Mouse (Mus musculus) layer of hippocampus, postnatal 10 days (tissue): Measurements from ENCODE around the gene Ucn2. TPM values are rescaled to one million over a fixed set of nuclear protein-coding genes. Genes with fewer than 3 reads are reported as not detected.
A peak's percentile ranks its signal among the peaks of the same experiment; 100 is the strongest.

Experiments used
- DNase-seq, 2 experiments: peaks; one replicate each; pipeline ENCODE4 v3.0.0; 2021; ENCODE audit warnings: low spot score in 2 of 2
- total RNA-seq, 2 experiments: library from RNA; stranded (reverse); gene quantifications; 2 replicates each; pipeline ENCODE4 v1.2.3; 2021

Ucn2 gene
- total RNA-seq, 2 experiments from 2014 or later, result 0.41 TPM; not detected in 1

GRCm38 (mm10) chr9:108991428-108992084, 5.7 kb downstream of the Ucn2 start, which contains the start of gene Pfkfb4:
Gene Pfkfb4, plus strand, starts transcription at chr9:108991778.
- DNase-seq, result peak; percentile 81 to 86

- DNase-seq, result no peak
Observed at GRCm38 (mm10) chr9:108992085-108992469, 6.3 kb downstream of the Ucn2 start.

- DNase-seq, result no peak
Observed at GRCm38 (mm10) chr9:108992620-108993361, 7.0 kb downstream of the Ucn2 start.

GRCm38 (mm10) chr9:108996411-108996810, 10.6 kb downstream of the Ucn2 start:
- no peak for DNase-seq

DNA sequence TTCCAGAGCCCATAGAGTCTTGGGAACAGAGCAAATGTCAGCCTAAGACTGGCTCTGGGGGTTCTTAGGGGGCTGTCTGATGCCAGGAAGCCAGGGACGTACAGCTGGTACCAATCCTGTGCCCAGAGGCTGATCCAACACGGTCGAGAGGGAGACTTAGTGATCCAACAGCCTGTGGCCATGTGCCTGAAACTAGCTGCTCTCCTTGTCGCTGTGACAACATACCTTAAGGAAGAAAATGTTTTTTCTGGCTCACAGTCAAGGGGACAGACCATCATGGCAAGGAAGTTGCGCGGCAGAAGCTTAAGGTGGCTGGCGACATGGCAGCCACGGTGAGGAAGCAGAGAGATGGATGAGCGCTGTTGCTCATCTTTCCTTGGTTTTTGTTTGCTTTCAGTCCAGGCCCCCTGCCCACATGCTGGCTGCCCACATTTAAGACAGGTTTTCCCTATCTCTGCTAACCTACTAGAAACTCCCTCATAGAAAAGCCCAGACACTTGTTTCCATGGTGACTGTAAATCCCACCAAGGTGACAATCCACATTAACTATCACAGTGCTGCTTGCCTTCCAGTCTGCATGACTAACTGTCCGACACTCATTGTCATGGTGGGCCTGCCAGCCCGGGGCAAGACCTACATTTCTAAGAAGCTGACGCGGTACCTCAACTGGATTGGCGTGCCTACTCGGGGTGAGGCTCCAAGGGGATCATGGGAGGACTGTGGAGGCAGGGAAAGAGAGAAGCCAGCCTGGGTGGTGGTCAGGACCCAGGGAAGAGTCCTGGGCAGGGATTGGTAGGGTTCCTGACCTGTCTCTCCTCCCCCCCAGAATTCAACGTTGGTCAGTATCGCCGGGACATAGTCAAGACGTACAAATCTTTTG, 12.7 kb downstream of the Ucn2 start:
- peak in 1 of 2 experiments; percentile 28 for DNase-seq

DNA sequence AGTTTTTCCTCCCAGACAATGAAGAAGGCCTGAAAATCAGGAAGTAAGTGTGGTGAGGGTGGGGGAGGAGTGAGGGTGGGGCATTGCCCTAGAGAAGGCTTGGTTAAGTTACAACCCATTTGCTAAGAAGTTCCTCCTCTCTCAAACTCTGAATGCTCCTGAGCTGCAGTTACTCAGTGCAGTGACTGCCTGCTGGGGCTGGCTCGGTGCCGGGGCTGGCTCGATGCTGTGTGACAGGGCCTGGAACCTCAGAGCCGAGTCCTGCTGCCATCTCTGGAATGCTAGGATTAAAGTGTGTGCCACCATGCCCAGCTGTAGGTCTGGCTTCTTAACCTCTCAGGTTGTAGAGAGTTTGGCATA, 13.3 kb downstream of the Ucn2 start:
- DNase-seq, result peak in 1 of 2 experiments; percentile 36

- peak; percentile 48 to 69 for DNase-seq
Observed at GRCm38 (mm10) chr9:109000726-109001125, 14.9 kb downstream of the Ucn2 start.

DNA sequence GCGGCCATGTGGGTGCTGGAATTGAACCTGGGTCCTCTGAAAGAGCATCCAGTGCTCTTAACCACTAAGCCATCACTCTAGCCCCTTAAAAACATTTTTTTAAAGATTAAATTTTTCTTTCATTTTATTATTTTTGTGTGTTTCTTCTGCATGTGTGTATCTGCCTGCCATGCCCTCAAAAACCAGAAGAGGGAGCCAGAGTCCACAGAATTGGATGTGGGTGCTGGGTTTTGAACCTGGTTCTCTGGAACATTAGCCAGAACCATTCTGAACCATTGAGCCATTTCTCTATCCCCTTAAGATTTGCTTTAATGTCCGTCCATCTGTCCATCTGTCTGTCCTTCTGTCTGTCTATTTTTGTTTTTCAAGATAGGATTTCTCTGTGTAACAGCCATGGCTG, 17.4 kb downstream of the Ucn2 start:
- DNase-seq, result peak; percentile 60 to 61

DNA sequence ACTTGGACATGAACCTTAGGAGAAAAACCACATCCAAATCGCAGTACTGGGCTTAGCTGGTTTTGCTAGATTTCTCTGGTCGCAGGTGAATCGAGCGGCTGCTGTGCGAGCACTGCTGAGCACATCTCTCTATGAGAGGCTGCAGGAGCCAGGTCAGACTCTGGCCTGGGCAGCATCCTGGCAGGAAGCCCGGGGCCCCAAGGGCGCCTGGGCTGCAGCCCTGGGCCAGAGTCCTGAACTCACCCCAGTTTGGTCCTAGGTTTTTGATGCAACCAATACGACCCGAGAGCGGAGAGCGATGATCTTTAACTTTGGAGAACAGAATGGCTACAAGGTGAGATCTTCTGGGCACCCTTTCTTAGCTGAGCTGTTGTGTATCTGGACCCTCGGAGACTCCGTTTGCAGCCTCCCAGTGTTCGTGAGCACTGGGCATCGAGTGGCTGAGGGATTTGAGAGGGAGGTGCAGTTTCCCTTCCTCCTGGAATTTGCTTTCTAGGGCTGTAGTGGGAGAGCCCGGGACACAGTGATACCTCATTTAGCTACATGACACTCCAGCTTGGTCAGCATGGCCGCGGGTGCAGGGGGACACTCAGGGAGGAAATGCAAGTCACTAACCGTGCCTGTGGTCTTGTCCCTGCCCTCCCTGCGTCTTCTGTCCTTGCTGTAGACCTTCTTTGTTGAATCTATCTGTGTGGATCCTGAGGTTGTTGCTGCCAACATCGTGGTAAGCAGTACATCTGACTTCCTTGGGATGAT, 21.4 kb downstream of the Ucn2 start:
- DNase-seq, result no peak

GRCm38 (mm10) chr9:109008081-109008480, 22.3 kb downstream of the Ucn2 start:
- no peak for DNase-seq

DNA sequence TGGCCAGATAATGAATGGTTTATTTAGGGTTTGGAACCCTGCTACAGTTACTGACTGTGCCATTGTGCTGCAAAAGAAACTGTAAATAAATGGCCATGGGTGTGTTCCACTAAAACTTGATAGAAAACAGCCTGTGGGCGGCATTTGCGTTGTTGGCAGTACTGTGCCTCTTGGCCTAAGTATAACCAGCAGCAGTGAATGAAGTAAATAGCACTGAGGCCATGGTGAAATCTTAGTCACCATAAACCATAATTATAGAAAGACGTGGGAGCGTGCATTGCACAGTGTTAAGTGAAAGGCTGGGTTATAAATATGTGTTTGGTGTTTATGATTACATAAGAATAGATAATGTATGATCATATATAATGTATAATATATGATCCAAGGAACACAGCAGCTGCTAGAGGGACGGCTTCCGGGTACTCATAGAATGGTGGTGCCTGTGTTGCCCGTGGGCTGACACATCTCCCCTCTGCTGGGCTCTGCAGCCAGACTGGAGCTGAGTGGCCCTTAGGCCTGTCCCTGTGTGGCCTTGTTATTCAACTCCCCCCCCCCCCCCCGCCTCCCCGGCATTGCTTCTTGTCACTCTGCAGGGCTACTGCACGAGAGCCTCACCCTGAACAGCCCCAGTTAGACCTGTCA, 23.3 kb downstream of the Ucn2 start:
- DNase-seq, result no peak

- no peak for DNase-seq
Observed at GRCm38 (mm10) chr9:109009636-109010315, 24.0 kb downstream of the Ucn2 start.

GRCm38 (mm10) chr9:109010316-109010690, 24.5 kb downstream of the Ucn2 start:
- no peak for DNase-seq

DNA sequence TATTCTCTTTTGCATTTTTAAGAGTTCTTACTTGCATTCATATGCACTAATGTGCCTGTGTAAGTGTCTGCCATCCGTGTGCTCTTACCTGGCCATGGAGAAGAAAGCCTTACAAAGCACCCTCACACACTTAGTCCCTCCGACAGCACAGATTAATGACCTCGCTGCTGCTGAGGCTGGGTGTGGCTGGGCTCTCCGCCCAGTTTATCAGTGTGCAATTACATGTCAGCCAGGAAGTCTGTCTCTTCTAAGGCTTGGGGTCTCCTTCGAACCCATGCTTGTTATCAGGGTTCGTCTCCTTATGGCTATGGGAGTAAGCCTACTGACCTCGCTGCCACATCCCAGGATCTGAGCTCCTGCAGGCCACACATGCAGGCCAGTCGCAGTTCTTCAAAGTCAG, 29.6 kb downstream of the Ucn2 start:
- no peak for DNase-seq

DNA sequence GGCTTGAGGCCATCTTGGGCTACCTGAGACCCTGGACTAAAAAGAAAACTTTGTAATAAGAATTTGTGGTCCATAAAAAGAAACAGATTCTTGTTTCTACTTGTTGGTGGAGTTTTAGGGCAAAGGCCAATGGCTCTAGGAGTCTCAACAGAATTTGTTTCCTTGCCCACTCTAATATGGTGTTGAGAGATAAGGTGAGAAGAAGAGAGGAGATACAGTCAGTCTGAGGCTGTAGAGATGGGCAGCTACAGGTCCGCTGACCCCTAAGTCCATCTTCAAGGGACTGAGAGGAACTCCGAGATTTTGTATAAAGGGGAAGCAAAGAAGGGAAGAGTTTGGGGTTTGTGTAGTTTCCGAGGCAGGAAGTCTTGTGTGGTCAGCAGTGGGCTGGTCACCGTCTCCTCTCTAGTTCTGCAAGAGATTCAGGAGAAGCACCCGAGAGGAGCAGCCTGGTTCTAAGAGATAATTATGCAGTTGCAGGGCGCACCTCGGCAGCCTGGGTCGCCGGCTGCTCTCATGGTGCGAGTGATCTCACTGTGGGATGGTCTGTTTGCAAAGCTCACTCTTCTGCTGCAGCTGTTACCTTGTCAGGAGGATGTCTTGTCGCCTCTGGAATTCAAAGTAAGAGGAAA, 31.3 kb downstream of the Ucn2 start:
- no peak for DNase-seq

DNA sequence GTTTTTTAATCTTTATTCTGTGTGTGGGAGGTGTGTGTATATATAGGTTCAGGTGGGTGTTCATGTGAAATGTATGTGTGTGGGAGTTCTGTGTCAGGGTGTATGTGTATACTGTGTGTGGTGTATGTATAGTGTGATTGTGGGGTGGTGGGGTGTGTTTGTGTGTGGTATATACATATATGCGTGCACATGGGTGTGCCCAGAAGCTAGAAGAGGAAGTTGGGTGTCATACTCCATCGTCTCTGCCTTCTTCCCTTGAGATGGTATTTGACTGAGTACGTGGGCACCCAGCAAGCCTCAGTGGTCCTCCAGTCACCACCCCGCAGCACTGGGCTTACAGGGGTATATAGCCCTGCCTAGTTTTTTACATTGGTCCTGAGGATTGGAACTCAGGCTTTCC, 35.6 kb downstream of the Ucn2 start:
- no peak for DNase-seq

GRCm38 (mm10) chr9:109022866-109023685, 37.3 kb downstream of the Ucn2 start:
- DNase-seq, result peak in 1 of 2 experiments; percentile 34

DNA sequence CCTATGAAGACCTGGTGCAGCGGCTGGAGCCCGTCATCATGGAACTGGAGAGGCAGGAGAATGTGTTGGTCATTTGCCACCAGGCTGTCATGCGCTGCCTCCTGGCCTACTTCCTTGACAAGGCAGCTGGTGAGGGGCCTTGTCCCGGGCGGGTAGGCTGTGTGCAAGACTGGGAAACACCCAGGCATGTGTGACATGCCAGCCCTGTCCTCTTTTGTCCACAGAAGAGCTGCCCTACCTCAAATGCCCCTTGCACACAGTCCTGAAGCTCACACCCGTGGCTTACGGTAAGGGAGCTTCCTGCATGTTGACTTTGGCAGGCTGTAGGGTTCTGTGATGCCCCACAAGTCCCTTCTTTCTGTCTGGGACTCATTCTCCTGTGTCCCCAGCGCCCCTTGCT, 41.7 kb downstream of the Ucn2 start:
- DNase-seq, result no peak

GRCm38 (mm10) chr9:109028421-109028820, 42.6 kb downstream of the Ucn2 start:
- DNase-seq, result no peak
